Mouse (Mus musculus) 3T3-L1 (cell line): ENCODE measurements around the gene Lnx1.

Source experiments
- DNase-seq: peaks from one replicate; pipeline ENCODE4 v3.0.0-alpha.2; 2015; ENCODE audit warnings: low read depth, low spot score

Lnx1 gene

GRCm38 (mm10) chr5:74702766-74703165 is at the start of gene Lnx1:
Gene Lnx1 (minus strand): TSS chr5:74702912.
- no peak for DNase-seq

DNA sequence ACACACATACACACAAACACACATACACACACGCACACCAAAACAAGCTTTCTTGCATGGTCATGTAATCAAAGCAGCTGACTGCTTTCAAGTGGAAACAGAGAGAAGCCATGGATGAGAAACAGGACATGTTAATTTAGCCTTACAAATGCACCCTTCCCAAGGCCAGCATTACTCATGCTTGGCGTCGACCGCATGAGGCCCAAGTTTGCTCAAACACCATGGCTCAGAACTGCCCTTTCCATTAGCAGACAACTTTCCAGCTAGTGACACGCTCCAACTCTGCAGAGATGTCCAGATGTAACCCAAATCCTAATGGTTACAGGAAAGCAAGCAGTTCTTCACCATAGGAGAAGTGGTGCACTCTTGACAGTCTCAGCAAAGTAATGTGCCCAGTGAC is 47.8 kb upstream of the Lnx1 start:
- peak; percentile 64 for DNase-seq

DNA sequence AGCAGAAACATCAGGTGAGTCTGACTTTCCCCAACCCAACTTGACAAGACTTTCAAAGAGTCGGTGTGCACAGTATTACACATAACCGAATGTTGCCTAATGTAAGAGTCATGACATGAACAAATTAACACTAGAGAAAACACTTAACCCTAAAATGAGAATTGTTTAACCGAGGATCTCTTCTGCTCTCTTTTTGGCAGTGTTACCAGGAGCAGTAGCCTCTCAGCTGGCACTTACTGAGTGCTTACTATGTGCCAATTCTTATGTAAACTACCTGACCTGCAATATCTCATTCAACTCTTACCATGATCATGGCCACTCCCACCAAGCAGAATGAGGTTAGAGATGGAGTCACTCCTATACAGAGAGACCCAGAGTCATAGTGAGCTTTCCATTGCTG is 44.8 kb upstream of the Lnx1 start:
- no peak for DNase-seq

GRCm38 (mm10) chr5:74740951-74741350 is 38.2 kb upstream of the Lnx1 start:
- DNase-seq: no peak

- peak; percentile 38 for DNase-seq
These were observed 36.7 kb upstream of the Lnx1 start for GRCm38 (mm10) chr5:74739435-74739834.

GRCm38 (mm10) chr5:74738312-74738711 is 35.6 kb upstream of the Lnx1 start:
- peak; percentile 27 for DNase-seq

DNA sequence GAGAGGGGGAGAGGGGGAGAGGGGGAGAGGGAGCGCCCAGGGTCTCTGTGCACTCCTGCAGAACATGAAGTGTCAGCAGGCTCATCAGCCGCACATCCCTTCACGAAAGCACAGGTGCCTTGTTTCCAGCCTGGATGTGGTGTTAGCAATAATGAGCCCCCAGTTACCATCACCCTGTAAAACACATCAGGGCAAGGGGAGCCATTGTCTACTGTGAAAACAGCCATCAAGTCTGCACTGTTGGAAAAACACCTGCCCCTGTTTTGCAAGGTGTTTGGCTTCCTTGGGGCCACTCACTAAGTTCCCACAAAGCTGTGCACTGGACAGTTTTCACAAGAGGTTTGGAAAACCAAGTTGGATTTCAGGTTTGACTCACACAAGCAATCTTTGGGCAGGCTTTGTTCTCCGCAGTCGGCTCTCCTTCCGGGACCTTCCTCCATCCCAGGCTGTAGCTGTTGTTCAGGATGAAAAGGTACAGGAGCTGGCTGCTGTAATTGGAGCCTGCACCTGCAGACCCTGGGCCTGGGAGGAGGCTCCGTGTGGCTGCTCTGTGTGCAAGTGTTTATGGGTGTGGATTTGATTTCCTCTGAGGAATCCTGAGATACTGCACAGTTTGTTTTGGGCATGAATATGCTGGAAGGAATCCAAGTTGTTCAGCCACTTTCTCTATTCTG is 31.3 kb upstream of the Lnx1 start:
- no peak for DNase-seq

DNA sequence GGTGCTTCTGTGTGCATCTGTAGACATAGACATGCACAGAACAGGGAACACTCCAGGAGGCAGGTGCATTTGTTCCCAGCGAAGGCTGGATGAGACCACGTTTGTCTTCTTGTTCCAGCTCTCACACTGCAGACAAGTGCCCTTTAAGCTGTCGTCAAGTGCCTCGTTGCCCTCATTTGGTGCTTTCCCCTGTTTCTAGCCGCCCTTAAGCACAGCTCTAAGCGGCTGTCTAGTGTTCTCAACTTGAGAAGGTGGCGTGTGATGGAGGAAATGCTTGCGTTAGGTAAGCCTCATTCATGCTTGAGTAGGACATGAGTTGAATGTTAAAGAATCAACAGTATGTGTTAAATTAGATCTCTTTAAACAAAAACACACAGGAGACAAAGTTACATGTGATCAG is 29.9 kb upstream of the Lnx1 start:
- DNase-seq: no peak

- no peak for DNase-seq
These were observed 27.9 kb upstream of the Lnx1 start for GRCm38 (mm10) chr5:74730601-74731000.

GRCm38 (mm10) chr5:74729567-74729966 is 26.9 kb upstream of the Lnx1 start:
- no peak for DNase-seq

DNA sequence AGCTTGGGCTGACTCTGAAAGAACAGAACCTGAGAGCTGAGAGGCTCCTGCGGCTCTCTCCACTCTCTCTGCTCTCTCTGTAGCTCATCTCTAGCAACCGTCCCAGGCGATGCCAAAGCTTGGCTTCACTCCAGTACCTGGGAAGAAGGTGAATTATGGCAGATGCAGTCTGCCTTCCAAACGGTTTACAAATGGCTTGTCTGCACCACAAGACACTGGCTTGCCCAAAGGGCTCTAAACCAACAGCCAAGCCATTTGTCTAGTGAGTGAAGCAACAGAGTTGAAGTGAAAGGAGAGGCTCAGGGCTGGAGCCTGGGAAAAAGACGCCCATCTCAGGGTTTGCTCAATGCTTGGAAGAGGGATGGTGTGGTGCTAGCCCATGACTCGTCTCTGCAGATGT is 25.5 kb upstream of the Lnx1 start:
- DNase-seq: no peak

GRCm38 (mm10) chr5:74727319-74727718 is 24.6 kb upstream of the Lnx1 start:
- no peak for DNase-seq

DNA sequence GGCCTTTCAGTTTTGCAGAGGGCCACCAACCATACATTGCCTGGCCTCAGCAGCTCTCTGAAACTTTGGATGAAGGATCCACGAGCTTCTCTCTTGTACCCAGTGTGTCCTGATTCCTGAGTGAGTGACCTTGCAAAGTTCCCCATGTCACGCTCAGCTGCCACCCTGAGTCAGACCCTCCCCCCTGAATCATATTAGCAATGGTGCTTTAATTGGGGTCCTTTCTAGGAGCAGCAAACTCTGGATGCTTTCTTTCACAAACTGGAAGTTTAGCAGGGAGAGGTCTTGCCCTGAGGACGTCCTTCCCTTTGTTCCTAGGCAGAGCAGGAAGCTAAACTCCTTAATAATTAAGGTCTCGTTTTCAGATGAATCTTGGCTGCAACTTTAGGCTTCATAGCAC is 22.8 kb upstream of the Lnx1 start:
- DNase-seq: no peak

DNA sequence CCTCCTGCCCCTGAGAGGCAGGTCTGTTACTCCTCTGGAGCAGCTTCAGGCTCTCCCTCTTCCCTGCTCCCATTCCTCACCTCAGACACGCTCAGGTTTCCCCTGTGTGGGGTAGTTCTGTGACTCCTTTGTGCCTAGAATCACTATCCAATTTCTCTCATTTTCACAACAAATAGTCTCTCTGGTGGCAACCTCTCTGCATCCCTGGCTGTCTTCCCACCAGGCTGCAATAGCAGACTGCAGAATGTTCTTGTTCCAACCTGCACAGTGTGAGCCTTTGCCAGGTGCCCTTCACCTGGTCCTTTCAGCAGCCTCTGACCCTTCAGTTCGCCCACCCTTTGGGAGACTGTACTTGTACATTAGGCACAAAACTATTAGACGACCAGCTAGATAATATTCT is 19.1 kb upstream of the Lnx1 start:
- no peak for DNase-seq

- DNase-seq: no peak
These were observed 17.9 kb upstream of the Lnx1 start for GRCm38 (mm10) chr5:74720661-74721060.

- no peak for DNase-seq
These were observed 13.5 kb upstream of the Lnx1 start for GRCm38 (mm10) chr5:74716165-74716564.

DNA sequence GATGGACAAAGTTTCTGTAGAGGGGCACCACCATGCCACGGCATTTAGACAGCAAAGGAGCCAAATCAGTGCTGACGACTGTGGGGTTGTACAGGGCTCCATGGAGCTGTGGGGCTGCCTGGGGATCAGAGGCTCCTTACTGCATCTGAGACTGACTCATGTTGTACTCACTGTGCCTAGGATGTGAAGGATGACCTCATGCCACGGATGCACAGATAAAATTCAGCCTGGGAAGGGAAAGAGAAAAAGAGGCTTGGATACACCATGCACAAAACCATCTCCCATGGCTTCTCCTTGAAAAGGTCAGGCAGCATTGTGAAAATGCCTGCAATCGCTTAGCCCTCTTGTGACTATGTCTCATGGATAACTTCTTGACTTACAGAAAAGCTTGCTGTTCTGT is 10.1 kb upstream of the Lnx1 start:
- DNase-seq: peak; percentile 86

- no peak for DNase-seq
These were observed 9.3 kb upstream of the Lnx1 start for GRCm38 (mm10) chr5:74711988-74712387.

DNA sequence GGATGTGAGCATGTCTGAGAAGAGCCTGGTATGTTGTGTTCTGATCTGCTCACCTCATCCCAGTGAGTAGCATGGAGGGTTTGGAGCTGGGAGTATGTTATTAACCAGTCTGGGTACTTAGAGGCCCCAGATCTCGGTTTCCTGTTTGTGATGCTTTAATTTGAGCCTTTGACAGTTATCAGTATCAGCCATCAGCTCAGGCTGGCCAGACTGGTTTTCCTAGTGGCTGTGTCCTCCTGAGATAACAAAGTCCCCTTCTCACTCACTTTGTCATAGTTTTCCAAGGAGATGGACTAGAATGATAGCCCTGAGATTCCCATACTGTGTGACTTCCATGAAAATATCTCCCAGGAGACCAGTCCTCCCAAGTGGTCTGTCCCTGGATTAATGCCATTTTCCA is 8.3 kb upstream of the Lnx1 start:
- DNase-seq: no peak

- DNase-seq: no peak
These were observed 7.5 kb upstream of the Lnx1 start for GRCm38 (mm10) chr5:74710181-74710580.

DNA sequence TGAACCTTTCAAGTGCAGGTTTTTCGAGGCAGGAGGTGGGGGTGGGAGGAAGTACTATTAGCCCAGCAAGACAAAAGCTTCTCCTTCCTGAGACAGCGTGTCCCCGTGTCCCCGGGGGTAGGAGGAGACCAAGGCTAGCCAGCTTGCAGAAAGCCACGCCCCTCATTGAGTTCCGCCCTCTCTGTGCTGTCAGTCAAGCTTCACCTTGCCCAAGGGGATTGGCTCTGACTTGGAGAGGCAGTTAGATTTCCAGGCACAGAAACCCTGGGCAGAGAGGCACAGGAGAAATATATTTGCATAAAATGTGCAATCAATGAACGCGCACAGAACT is 1.7 kb upstream of the Lnx1 start:
- DNase-seq: peak; percentile 51

GRCm38 (mm10) chr5:74703741-74704459 is 1.2 kb upstream of the Lnx1 start:
- DNase-seq: peak; percentile 61

- DNase-seq: no peak
These were observed 1.8 kb downstream of the Lnx1 start for GRCm38 (mm10) chr5:74700918-74701317.

- no peak for DNase-seq
These were observed 3.0 kb downstream of the Lnx1 start for GRCm38 (mm10) chr5:74699673-74700072.
